Mouse (Mus musculus) kidney, postnatal 36 days (tissue): ENCODE results near the gene Gm12248.
A peak's percentile ranks its signal among the peaks of the same experiment; 100 is the strongest.
"Not testable (repeated sequence)": the region's sequence is repeated elsewhere in the genome, so short reads cannot be mapped to it uniquely, and the experiment has no call there.

Source experiments
- DNase-seq, 2 experiments: peaks; one replicate each; pipeline ENCODE4 v3.0.0; 2021 to 2022; ENCODE audit warnings: mixed read lengths in 2 of 2

The Gm12248 gene

GRCm38 (mm10) chr11:58101194-58101720 is 8.3 kb upstream of the Gm12248 start:
- no peak for DNase-seq

- no peak for DNase-seq
These were observed 7.1 kb upstream of the Gm12248 start for GRCm38 (mm10) chr11:58100006-58100405.

- DNase-seq, result peak in 1 of 2 experiments; percentile 10
These were observed 5.4 kb upstream of the Gm12248 start for GRCm38 (mm10) chr11:58098366-58098720.

GRCm38 (mm10) chr11:58097621-58098365 is 4.9 kb upstream of the Gm12248 start:
- DNase-seq, result peak; percentile 15 to 43

- no peak for DNase-seq
These were observed 4.1 kb upstream of the Gm12248 start for GRCm38 (mm10) chr11:58096821-58097620.

GRCm38 (mm10) chr11:58096160-58096559 is 3.2 kb upstream of the Gm12248 start:
- DNase-seq, result no peak

GRCm38 (mm10) chr11:58095561-58095960 is 2.6 kb upstream of the Gm12248 start:
- no peak for DNase-seq

- no peak for DNase-seq
These were observed 1.8 kb upstream of the Gm12248 start for GRCm38 (mm10) chr11:58094766-58095165.

- peak in 1 of 2 experiments; percentile 10 for DNase-seq
These were observed 393 bp downstream of the Gm12248 start for GRCm38 (mm10) chr11:58092541-58092940.

- no peak for DNase-seq
These were observed 11.2 kb downstream of the Gm12248 start for GRCm38 (mm10) chr11:58081716-58082115.

- no peak for DNase-seq
These were observed 15.7 kb downstream of the Gm12248 start for GRCm38 (mm10) chr11:58077270-58077669.

GRCm38 (mm10) chr11:58072978-58073377 is 20.0 kb downstream of the Gm12248 start:
- no peak for DNase-seq

- no peak for DNase-seq
These were observed 27.9 kb downstream of the Gm12248 start for GRCm38 (mm10) chr11:58065025-58065424.

- no peak for DNase-seq
These were observed 30.3 kb downstream of the Gm12248 start for GRCm38 (mm10) chr11:58062586-58062985.

- DNase-seq, result not testable (repeated sequence)
These were observed 31.7 kb downstream of the Gm12248 start for GRCm38 (mm10) chr11:58061218-58061617.

- not testable (repeated sequence) for DNase-seq
These were observed 33.2 kb downstream of the Gm12248 start for GRCm38 (mm10) chr11:58059752-58060151.

- DNase-seq, result peak; percentile 34 to 72
These were observed 35.5 kb downstream of the Gm12248 start for GRCm38 (mm10) chr11:58057455-58057854.

- DNase-seq, result peak in 1 of 2 experiments; percentile 56
These were observed 46.5 kb downstream of the Gm12248 start for GRCm38 (mm10) chr11:58046438-58046837.

GRCm38 (mm10) chr11:58042861-58043431 is 50.0 kb downstream of the Gm12248 start:
- DNase-seq, result no peak

- DNase-seq, result peak; percentile 33 to 44
These were observed 53.9 kb downstream of the Gm12248 start for GRCm38 (mm10) chr11:58039027-58039426.

- peak; percentile 24 to 38 for DNase-seq
These were observed 59.3 kb downstream of the Gm12248 start for GRCm38 (mm10) chr11:58033635-58034034.

GRCm38 (mm10) chr11:58031176-58031575 is 61.8 kb downstream of the Gm12248 start:
- DNase-seq, result no peak

GRCm38 (mm10) chr11:58029869-58030268 is 63.1 kb downstream of the Gm12248 start:
- no peak for DNase-seq
